Mouse (Mus musculus): Measurements from ENCODE around the gene Hmx2. TPM values are rescaled to one million over a fixed set of nuclear protein-coding genes. Genes with fewer than 3 reads are reported as not detected.

Hmx2 gene
- polyA plus RNA-seq, 1 experiment from 2014 or later, result not detected

- H3K27me3 ChIP-seq (replicated peaks), result peaks cover 100% of the 10 kb centered on the region
- H3K9me3 ChIP-seq, result no peaks in the 10 kb centered on the region
- no peak for ATAC-seq (ENCODE audit: extremely low read depth, insufficient number of reproducible peaks, low FRiP score, low TSS enrichment)
- no peaks in the 10 kb centered on the region for H3K36me3 ChIP-seq
- H3K27ac ChIP-seq (replicated peaks), result no peak overlapping the region
- H3K4me3 ChIP-seq, result no peak overlapping the region
- 1% methylated on average over 5 of the region's 5 CpGs for WGBS
- H3K4me1 ChIP-seq, result peaks cover 21% of the 10 kb centered on the region
- no peak overlapping the region for H3K9ac ChIP-seq
- H3K4me2 ChIP-seq, result no peak overlapping the region
These were observed 1.1 kb upstream of the Hmx2 start for GRCm38 (mm10) chr7:131547481-131547880.

DNA sequence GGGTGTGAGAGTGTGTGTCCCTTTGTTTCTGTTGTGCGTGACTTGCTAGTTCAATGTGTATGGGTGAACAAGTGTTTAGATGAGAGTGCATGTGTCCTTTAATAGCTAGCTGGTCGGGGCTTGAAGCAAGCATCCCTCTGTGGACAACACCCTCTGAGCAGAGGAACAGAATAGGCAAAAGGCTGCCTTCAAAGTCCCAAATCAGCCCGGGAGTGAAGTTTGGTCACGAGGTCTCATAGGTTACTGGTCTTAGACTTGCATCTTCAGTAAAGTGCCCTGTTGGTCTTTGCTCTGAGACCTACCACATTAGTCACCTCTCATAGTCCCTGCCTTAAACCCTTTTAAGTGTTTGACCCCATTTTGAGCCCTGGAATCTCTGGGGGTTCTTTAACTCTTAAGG, 2.9 kb downstream of the Hmx2 start:
- no peak for ATAC-seq (ENCODE audit: extremely low read depth, insufficient number of reproducible peaks, low FRiP score, low TSS enrichment)
- H3K9me3 ChIP-seq, result no peaks in the 10 kb centered on the region
- H3K4me3 ChIP-seq, result no peak overlapping the region
- H3K4me1 ChIP-seq, result peaks cover 22% of the 10 kb centered on the region
- H3K27ac ChIP-seq (replicated peaks), result no peak overlapping the region
- no peak overlapping the region for H3K4me2 ChIP-seq
- 0% methylated on average over 4 of the region's 4 CpGs for WGBS
- H3K9ac ChIP-seq, result no peak overlapping the region
- peaks cover 100% of the 10 kb centered on the region for H3K27me3 ChIP-seq (replicated peaks)
- no peaks in the 10 kb centered on the region for H3K36me3 ChIP-seq

DNA sequence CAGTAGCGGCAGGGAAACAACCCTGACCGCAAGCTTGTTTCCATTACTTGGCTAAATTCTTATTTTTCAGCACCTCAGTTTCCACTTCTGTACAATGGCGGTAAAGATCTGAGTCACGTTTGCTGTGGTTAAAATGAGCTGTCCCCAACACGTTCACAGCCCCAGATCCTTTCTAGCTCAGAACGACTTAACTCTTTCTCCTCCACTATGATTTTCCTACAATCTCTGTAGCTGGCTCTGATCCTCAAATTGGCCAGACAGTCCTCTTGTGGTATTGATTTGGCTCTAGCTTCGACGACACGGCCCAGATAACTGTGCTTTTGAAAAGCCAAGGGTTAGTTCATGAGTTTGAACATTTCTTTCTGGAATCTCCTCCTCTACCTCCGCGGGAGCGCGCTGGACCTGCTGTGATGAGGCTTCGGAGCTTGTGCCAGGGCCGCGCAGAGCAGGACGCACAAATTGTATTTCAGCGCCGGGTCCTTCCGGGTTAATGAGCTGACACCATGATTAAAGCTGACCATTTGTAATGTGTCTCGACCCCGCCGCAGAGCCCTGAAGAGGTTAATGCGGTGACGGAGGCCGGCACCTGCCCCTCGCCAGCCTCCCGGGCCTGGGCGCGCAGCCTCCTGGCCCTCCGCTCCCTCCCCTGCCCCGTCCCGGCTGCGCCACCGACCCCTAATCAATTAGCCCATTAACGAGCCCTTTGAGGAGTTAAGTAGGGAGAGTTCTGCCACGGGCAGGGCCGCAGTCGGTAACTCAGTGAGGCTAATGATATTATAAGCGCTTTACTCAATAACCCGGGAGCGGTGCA, 3.6 kb downstream of the Hmx2 start:
- H3K27ac ChIP-seq (replicated peaks), result no peak overlapping the region
- no peaks in the 10 kb centered on the region for H3K36me3 ChIP-seq
- under 1% methylated on average over 42 of the region's 42 CpGs for WGBS
- no peaks in the 10 kb centered on the region for H3K9me3 ChIP-seq
- H3K4me1 ChIP-seq, result peaks cover 28% of the 10 kb centered on the region
- no peak overlapping the region for H3K4me2 ChIP-seq
- ATAC-seq (ENCODE audit: extremely low read depth, insufficient number of reproducible peaks, low FRiP score, low TSS enrichment), result no peak
- H3K4me3 ChIP-seq, result no peak overlapping the region
- H3K27me3 ChIP-seq (replicated peaks), result peaks cover 100% of the 10 kb centered on the region
- no peak overlapping the region for H3K9ac ChIP-seq

DNA sequence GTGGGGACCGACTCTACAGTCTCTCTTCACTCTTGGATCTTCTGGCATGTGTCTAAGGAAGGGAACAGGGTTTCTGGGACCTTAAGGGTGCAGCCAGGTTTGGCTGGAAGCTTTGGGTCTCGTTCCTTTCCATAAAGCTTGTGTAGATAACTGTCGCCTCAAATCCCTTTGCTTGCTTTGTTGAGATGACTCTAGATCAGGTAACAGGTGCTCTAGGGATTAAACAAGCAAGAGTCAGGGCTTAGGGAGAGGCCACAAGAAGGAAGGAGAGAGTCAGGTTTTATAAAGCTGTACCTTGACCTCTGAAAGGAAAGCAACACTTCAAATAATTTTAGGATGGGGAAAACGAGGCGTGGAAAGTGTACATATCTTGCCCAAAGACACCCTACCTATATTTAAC, 4.2 kb downstream of the Hmx2 start:
- H3K9ac ChIP-seq, result no peak overlapping the region
- H3K36me3 ChIP-seq, result no peaks in the 10 kb centered on the region
- H3K9me3 ChIP-seq, result no peaks in the 10 kb centered on the region
- H3K27ac ChIP-seq (replicated peaks), result no peak overlapping the region
- under 1% methylated on average over 5 of the region's 5 CpGs for WGBS
- peaks cover 28% of the 10 kb centered on the region for H3K4me1 ChIP-seq
- no peak overlapping the region for H3K4me3 ChIP-seq
- ATAC-seq (ENCODE audit: extremely low read depth, insufficient number of reproducible peaks, low FRiP score, low TSS enrichment), result no peak
- no peak overlapping the region for H3K4me2 ChIP-seq
- peaks cover 100% of the 10 kb centered on the region for H3K27me3 ChIP-seq (replicated peaks)

DNA sequence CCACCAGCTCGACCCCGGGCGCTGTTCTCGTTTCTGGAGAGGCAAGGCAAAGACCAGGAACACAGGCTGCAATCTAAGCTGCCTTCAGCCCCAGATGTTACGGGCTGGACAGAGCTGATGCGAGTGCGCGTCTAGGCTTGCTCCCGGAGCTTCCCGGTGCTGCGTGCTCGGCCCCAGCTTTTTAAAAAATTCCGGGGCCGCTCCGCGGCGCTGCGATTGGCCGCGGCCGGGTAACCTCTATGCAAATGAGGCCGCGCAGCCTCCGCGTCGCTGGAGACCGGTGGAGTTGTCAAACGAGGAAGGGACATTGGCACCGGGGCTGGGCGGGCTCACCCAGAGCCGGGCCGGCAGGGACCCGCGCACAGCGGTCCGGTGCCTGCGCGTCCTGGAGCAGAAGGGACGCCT, 5.2 kb downstream of the Hmx2 start:
- Histone ChIP-seq H3K4me1 (peaks cover 28% of the 10 kb centered on the region), H3K27ac (replicated peaks) (no peak overlapping the region), H3K4me2 (peak overlapping the region; percentile 67), H3K27me3 (replicated peaks) (peaks cover 100% of the 10 kb centered on the region), H3K4me3 (peak overlapping the region; percentile 46), H3K9ac (0 out of 2 replicates have a peak overlapping the region, but pooled peaks have one; percentile 33), H3K9me3 (no peaks in the 10 kb centered on the region), H3K36me3 (no peaks in the 10 kb centered on the region)
- no peak for ATAC-seq (ENCODE audit: extremely low read depth, insufficient number of reproducible peaks, low FRiP score, low TSS enrichment)
- WGBS, result under 1% methylated on average over 35 of the region's 39 CpGs

DNA sequence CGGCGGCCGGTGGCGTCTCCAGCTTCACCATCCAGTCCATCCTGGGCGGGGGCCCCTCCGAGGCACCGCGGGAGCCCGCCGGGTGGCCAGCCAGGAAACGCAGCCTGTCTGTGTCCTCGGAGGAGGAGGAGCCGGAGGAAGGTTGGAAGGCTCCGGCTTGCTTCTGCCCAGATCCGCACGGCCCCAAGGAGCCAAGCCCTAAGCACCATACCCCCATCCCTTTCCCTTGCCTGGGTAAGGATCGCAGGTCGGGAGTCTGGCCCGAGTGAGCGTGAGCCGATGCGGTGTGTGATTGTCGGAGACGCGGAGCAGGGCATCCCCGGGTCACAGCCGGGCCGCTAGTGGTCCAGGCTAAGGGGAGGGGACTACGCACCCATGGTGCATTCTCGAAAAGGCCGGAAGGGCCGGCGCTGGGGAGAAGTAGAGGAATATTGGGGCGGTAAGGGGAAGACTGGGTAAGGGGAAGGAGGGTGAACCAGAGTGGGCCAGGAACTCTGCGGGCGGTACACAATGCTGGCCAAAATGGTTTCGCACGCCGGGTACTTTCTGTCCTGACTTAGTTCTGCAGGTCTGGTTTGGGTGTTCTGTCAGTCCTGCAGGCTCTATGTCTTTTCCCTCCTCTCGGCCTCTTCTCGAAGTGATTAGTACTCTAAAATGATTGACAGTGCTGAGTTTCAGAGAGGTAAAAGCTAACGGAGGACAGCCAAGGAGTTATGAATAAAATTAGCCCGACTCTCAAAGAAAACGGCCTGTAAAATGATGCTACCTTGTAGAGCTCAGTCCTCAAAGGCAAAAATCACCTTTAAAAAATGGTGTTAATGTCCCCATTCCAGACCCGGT, 6.0 kb downstream of the Hmx2 start:
- H3K27ac ChIP-seq (replicated peaks), result no peak overlapping the region
- H3K9ac ChIP-seq, result 0 out of 2 replicates have a peak overlapping the region, but pooled peaks have one; percentile 33
- no peaks in the 10 kb centered on the region for H3K9me3 ChIP-seq
- ATAC-seq (ENCODE audit: extremely low read depth, insufficient number of reproducible peaks, low FRiP score, low TSS enrichment), result peak; percentile 41; the same call in 1 of the 2 replicates
- WGBS, result under 1% methylated on average over 45 of the region's 45 CpGs
- H3K4me3 ChIP-seq, result peak overlapping the region; percentile 46
- peaks cover 100% of the 10 kb centered on the region for H3K27me3 ChIP-seq (replicated peaks)
- H3K36me3 ChIP-seq, result no peaks in the 10 kb centered on the region
- H3K4me2 ChIP-seq, result peak overlapping the region; percentile 67
- peaks cover 28% of the 10 kb centered on the region for H3K4me1 ChIP-seq

DNA sequence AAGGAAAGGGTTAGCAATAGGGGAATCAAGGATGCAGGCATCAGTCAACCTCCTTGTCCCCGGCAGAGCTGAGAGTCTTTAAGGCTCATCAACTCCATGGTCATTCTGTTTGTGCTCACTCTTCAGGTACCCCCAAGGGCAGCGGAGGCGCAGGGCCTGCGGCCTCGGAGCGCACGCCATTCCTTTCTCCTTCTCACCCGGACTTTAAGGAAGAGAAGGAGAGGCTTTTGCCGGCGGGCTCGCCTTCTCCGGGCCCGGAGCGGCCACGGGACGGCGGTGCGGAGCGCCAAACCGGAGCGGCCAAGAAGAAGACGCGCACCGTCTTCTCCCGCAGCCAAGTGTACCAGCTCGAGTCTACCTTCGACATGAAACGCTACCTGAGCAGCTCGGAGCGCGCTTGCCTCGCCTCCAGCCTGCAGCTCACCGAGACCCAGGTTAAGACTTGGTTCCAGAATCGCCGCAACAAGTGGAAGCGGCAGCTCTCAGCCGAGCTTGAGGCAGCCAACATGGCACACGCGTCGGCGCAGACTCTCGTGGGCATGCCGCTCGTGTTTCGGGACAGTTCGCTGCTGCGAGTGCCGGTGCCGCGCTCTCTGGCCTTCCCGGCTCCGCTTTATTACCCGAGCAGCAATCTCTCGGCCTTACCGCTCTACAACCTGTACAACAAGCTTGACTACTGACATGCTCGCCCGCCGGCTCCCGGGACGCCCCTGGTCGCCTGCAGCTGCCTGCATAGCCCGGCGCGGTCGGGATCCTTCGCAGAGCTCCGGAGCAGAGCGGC, 6.9 kb downstream of the Hmx2 start:
- H3K36me3 ChIP-seq, result no peaks in the 10 kb centered on the region
- H3K27me3 ChIP-seq (replicated peaks), result peaks cover 91% of the 10 kb centered on the region
- H3K27ac ChIP-seq (replicated peaks), result no peak overlapping the region
- H3K9me3 ChIP-seq, result no peaks in the 10 kb centered on the region
- WGBS, result under 1% methylated on average over 68 of the region's 68 CpGs
- H3K4me1 ChIP-seq, result peaks cover 28% of the 10 kb centered on the region
- ATAC-seq (ENCODE audit: extremely low read depth, insufficient number of reproducible peaks, low FRiP score, low TSS enrichment), result no peak
- H3K4me2 ChIP-seq, result peak overlapping the region; percentile 50
- no peak overlapping the region for H3K9ac ChIP-seq
- peak overlapping the region; percentile 37 for H3K4me3 ChIP-seq

DNA sequence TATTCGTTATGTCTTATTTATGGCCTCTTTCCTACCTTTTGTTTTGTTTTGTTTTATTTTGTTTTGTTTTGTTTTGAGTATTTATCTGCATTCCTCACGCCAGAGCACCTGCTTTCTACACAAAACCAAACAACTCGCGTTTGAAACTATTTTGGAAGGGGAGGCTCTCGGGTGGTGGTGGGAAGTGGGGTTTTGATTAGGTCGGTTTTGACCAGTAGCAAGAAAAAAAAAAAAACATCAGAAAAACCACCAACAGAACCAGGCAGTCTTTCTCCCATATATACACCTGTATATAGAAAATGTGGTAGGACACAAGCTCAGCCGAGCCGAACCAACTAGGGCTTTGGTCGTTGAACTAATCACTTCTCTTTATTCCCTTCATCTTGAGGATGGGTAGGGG, 7.5 kb downstream of the Hmx2 start:
- Histone ChIP-seq H3K4me2 (peak overlapping the region; percentile 50; the same call in 1 of the 2 replicates), H3K4me3 (0 out of 2 replicates have a peak overlapping the region, but pooled peaks have one; percentile 37), H3K27ac (replicated peaks) (no peak overlapping the region), H3K9me3 (no peaks in the 10 kb centered on the region), H3K9ac (no peak overlapping the region), H3K27me3 (replicated peaks) (peaks cover 85% of the 10 kb centered on the region), H3K4me1 (peaks cover 32% of the 10 kb centered on the region), H3K36me3 (no peaks in the 10 kb centered on the region)
- no peak for ATAC-seq (ENCODE audit: extremely low read depth, insufficient number of reproducible peaks, low FRiP score, low TSS enrichment)
- WGBS, result 1% methylated on average over 9 of the region's 9 CpGs

- Histone ChIP-seq H3K4me2 (no peak overlapping the region), H3K27me3 (replicated peaks) (peaks cover 79% of the 10 kb centered on the region), H3K9me3 (no peaks in the 10 kb centered on the region), H3K36me3 (peaks cover under 1% of the 10 kb centered on the region), H3K4me1 (peaks cover 38% of the 10 kb centered on the region), H3K4me3 (no peak overlapping the region; the same call in 1 of the 2 replicates), H3K27ac (replicated peaks) (no peak overlapping the region), H3K9ac (0 out of 2 replicates have a peak overlapping the region, but pooled peaks have one; percentile 14)
- no peak for ATAC-seq (ENCODE audit: extremely low read depth, insufficient number of reproducible peaks, low FRiP score, low TSS enrichment)
- 1% methylated on average over 37 of the region's 37 CpGs for WGBS
These were observed 8.1 kb downstream of the Hmx2 start for GRCm38 (mm10) chr7:131556541-131557271.

GRCm38 (mm10) chr7:131557751-131558150, 9.2 kb downstream of the Hmx2 start:
- 41% methylated on average over 2 of the region's 2 CpGs for WGBS
- Histone ChIP-seq H3K4me1 (peaks cover 49% of the 10 kb centered on the region), H3K9me3 (no peaks in the 10 kb centered on the region), H3K4me2 (no peak overlapping the region), H3K4me3 (no peak overlapping the region), H3K27ac (replicated peaks) (no peak overlapping the region), H3K9ac (no peak overlapping the region), H3K27me3 (replicated peaks) (peaks cover 69% of the 10 kb centered on the region), H3K36me3 (peaks cover 11% of the 10 kb centered on the region)
- ATAC-seq (ENCODE audit: extremely low read depth, insufficient number of reproducible peaks, low FRiP score, low TSS enrichment), result no peak

Measured in heart, embryonic 13.5 days (tissue).